Mouse (Mus musculus) thymus, postnatal 25 days (tissue): ENCODE data around the gene Cdk14.

ENCODE experiments used
- DNase-seq: peaks from one replicate; pipeline ENCODE4 v3.0.0; 2022

Gene Cdk14

DNA sequence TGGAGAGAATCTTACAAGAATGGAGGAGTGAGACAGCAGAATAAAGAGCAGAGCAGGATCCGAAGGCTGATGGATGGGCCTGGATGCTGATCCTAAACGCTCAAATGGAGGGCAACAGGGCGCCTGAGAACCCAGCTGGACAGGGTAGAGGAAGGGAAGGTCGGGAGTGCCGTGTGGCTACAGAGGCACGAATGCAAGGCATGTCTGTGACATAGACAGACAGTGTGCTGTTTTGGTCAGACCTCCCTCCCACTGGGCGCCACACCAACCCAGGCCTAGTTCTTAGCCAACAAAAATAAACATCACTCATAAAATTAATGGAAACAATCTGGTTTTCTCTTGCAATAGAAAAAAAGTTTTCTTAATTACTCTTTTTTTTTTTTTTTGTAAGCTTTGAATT is 594.2 kb downstream of the Cdk14 start:
- DNase-seq, result no peak

DNA sequence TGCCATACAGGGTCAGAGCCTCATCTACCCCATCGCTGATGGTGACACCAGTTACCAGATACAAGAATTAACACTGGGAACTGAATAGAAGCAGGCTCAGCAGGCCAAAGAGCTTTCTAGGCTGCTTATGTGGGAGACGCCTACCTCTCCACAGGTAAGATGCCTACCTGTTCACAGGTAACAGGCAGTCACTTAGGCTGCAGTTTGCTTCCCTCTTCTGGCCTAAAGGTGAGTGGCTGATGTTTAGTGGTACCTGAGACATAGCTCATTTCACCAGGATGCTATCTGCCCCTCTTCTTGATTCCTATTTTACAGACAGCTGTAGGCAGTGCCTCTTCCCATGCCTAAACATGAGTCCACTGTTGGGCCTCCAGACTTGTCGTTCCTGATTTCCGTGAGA is 595.0 kb downstream of the Cdk14 start:
- no peak for DNase-seq

DNA sequence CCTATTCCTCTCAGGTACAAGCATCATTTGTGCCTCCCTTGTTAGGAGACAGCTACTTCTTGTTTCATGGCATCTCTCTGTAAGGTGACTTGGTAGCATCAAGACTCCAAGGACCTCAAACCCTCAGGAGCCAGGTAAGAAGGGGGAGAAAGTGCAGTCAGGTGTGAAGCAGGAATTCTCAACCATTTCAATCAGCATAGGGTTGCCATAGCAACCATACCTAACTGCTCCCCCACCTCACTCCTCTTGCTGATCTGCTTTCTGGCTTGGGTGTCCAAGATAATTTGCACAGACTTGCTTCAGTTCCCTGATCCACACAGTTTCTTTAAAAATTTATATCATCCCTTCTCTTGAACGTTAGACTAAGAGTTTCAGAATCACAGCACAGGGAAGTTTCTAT is 595.9 kb downstream of the Cdk14 start:
- no peak for DNase-seq

DNA sequence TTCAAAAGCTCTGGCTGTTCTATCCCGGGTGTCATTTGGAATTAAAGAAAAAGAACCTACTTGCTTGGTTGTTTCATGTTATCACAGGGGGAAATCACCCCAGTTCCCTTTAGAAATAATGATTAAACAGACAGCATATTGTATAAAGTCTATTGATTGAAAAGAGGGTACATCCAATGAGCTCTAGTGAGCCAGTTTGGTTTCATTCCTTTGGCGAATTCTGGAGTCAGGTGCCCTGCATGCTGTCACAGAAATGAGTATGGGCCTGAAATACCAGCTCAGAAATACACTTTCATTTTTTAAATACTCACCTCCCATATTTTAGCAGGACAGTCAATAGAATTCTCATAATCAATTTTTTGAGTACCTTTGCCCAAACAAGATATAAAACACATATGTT is 598.1 kb downstream of the Cdk14 start:
- DNase-seq, result no peak

DNA sequence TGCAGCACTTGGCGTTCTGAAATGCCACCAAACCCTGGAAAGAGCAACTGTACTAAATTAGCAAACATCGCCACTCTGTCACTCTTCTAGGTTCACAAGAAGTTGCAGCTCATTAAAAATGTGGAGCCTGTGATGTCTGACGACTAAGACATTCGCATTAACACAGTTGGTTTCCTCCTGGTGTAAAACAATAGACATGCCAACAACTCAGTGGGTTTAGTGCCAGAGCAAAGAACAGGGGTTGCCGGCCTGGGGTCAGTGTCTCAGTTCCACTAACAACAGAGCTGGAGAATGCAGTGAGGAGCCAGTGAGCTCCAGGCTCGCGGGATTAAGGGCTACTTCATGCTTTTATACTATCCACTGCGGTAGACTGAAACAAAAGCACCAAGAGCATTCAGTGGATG is 598.7 kb downstream of the Cdk14 start:
- no peak for DNase-seq

DNA sequence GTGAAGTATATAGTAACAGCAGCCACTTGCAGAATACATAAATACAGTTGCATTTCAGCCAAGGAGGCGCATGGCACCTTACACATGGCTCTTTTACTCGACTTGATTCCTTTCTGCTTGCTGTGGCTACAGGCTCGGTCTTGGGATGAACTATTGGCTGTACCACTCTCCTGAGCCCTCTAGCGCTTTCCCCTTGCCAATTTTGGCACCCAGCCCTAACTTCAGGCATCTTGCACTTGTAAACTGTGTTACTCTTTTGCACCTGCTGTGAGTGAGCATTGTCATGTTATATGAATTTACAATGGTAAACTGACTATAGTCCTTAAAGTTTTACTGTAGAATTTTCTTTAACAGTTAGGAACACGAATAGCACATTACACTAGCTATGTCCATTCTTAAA is 603.1 kb downstream of the Cdk14 start:
- no peak for DNase-seq

DNA sequence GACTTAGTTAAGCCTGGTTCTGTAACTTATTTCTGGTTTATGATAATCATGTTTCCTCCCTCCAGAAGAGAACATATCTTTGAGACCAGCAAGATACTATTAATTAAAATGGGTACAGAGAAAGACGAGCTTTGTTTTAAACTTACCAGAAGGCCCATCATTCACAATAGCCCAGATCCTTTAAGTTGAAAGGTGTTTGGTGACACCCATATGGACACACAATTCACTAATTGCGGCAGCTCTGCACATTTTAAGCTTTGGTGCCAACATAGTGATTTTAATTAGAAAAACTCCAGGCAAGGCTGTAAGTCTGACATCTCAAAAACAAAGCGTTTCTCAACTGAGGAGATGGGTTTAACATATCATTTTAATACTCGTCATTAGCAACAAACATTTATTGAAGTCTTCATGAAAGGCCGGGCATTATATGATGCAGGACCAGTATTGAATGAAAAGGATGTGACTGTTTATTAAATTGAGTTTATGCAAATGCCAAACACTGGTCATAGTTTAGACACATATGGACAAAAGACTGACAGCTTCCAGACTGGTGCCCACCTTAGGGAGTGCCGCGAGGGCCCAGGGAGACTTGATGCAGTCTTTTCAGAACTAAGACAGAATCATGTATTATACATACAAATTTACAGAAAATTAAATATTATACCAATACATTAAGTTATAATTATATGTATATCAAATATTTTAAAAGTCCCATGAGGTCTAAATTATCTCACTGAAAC is 605.5 kb downstream of the Cdk14 start:
- DNase-seq, result no peak

DNA sequence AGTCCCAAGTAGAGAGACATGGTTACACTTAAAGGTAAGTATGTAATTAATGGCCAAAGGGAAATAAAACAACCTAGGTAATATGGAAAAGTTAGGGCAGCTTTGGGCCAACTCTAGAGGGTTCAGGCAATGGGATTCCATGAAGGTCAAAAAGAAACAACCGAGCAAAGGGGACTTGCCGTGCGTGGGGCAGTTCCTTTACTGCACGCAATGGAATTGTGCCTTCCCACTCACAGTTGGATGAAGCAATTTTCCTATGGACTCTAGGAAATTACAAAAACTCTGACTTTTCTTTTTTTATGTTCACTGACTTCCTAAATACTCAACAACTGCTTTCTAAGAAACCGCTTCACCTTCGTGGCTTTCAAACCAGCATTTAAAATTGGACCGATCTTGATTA is 606.8 kb downstream of the Cdk14 start:
- DNase-seq, result no peak

DNA sequence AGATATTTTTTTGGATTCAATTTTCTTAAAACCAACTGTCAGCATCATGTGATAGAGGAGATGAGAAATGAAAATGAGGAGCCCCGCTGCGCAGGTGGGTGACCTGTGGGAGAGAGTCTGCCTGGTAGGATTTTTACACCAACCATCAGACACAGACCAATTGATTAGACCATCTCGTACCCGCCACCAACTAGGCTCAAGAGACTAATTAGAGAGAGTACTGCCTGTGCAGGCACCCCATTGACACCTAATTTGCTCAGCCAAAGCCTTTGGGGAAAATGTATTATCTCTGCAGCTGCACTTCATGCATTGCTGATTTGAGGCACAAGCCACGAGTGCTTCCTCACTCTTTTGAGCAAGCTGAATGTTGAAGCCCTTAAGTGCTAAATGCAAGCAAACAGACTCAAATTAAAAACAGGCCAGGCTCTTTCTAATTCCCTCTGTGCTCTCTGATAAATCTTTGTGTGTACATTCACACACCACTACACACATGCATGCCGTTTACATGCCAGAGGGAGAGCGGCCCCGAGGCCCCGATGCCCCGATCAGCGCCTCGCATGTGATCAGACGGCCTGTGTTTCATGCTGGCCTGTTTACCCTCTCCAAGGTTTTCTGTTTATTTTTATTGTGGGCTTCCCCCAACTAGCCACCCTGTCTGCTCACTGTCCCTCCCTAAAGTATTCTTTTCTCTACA is 607.9 kb downstream of the Cdk14 start:
- no peak for DNase-seq

DNA sequence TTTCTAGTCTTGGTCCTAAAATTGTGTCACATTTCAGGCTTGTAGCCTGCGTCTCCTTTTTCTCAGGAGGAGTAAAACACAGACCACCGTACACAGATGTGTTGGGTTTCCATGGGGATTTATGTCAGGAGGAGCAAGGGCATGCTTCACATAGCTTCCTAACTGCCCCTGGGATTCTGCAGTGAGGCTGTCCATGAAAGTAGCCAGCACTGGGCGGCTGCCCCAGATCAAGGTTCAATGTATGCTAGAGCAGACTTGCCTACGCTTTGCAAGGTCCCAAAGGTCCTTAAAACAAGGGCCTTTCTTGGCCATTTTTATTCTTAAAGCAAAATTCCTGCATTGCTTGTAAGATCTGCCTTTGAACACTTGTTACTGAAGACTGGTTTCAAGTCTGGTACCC is 614.9 kb downstream of the Cdk14 start:
- DNase-seq, result no peak

DNA sequence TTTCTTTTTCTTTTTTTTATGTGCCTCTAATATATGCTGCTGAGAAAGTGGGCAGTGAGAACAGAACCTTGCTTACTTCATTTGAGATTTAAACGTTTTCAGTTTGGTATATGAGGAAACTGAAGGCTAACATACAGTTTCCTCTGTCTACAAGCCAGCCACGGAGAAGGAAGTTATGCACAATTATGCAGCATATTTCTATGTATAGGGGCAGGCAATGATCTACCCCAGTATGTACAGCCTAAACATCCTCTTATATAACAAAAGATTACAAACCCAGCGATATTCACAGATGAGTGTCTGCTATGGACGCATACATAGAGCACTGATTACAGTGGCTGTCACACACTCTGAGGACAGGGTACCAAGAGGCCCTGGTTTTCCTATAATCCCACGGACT is 616.4 kb downstream of the Cdk14 start:
- DNase-seq, result no peak

DNA sequence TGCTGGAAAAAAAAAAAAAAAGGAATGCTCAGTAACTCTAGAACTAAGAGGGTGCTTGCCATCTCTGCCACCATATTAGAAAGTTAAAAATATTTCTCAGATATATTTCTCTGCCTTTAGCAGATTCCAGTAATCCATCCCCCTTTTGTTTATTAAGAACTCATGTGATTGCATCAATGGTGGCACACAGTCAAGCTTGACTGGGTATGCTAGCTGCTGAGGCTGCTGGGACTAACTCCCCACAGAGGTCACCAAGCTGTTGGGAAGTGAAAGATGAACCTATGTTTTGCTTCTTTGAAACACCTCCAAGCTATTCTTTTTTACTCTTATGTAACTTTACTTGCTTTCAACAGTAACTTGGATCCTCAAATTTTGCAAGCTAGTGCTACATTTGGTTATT is 618.1 kb downstream of the Cdk14 start:
- no peak for DNase-seq

DNA sequence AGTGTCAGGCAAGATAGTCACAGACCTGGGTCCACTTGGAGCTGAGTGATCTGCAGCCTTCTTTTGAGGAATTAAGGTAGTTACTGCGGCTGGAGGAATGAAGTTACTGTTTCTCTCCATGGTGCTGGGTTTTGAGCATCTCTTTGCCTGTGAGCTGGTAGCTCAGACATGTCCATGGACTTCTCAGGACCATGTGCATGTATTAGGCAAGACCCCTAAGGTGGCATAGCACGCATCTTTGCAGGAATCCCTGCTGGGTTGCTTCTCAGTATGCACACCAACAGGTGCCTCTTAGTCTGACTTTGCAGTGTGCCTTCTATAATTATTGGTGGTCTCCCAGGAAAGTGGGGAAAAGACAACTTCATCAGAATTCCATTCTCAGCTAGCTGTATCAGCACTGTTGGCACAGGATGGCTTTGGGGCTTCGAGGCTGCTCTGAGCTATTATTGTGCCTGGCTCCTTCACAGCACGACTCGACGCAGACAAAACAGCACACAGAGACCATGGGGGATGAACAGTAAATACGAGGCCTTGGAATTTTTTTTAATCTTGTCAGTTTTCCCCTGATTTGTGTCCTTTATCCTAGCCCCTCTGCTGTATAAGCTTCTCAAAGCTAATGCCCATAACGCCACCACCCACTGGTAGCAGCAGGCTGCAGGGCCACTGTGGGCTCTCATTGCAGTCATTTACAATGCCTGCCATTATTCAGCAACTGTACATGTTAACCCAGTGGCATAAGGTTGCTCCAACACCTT is 618.8 kb downstream of the Cdk14 start:
- no peak for DNase-seq

DNA sequence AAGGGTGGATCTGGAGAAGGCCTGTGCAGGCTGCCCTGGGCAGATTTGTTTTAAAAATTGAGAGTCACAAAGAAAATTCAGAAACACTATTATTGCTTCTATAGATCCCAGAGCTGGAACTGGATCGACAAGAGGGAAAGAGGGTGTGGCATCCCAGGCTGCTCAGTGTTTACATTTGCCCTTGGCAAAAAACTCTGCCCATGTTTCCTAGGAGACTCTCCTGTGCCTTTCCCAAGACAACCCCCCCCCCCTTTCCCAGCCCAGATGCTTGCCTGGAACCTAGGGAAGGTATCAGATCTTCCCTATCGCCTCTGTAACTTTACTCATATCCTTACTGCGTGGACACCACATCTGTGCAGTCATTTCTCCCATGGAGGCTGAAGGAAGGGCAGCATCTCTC is 628.9 kb downstream of the Cdk14 start:
- DNase-seq, result no peak

DNA sequence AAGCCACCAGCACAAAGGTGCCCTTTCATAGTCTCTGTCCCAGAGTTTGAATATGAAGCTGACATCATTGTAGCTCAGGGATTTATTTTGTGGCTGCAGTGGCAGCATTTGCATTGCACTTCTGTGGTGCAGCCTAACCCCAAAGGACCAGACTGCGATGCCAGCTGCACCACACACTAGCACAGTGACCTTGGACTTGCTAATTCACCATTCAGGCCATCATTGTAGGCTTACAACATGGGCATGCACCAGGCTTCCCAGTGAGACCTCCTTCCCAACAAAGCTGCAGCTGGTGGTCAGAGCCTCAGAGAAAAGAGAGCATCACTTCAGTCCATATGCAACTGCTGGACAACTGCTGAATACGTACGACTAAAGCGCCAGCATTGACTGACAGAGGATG is 629.8 kb downstream of the Cdk14 start:
- no peak for DNase-seq

DNA sequence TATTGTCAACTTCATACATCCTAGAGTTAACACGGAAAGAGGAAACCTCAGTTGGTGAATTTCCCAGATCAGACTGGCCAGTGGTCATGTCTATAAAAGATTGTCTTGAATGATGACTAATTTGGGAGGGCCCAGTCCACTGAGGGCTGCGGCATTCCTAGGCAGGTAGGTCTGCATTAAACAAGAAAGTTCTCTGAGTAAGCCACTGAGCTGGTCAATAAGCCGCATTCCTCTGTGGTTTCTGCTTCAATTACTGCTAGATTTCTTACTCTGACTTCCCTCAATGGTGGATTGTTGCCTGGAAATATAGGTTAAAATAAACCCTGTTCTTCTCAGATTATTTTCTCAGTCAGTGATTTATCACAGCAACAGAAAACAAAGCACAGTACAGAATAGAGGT is 631.6 kb downstream of the Cdk14 start:
- no peak for DNase-seq

DNA sequence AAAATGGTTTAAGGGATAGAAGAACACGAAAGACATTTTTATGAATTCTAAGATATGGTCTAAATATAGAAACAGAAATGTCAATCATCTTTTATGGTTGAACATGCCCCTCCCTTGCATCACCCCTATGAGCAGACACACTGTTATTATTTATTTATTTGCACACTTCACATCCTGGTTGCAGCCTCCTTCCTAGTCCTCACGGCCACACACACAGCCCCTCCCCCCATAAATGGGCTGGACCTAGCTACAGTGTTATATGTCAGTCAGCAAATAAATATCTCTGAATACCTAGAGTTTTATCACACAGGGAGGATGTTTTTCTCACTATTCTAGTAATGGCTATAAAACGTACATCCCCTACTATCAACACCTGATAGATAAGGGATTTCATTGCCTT is 633.3 kb downstream of the Cdk14 start:
- DNase-seq, result no peak

DNA sequence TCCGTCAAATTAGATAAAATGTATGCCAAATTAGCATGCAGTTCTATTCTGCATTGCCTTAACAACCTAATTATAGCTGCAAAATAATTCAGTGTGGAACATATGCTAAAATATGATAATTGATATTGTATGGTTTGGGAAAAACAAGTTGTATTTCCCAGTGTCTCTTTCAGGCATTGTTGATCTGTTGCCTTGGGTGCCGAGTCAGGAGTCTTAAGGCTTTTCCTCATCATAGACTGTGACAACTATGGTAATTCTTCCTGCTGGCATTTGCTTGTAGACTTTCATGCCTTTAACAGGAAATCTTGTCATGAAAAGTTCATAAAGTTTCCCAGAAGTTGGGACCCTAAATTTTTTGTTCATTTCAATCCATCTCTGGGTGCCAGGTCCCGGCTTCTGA is 641.8 kb downstream of the Cdk14 start:
- DNase-seq, result no peak

DNA sequence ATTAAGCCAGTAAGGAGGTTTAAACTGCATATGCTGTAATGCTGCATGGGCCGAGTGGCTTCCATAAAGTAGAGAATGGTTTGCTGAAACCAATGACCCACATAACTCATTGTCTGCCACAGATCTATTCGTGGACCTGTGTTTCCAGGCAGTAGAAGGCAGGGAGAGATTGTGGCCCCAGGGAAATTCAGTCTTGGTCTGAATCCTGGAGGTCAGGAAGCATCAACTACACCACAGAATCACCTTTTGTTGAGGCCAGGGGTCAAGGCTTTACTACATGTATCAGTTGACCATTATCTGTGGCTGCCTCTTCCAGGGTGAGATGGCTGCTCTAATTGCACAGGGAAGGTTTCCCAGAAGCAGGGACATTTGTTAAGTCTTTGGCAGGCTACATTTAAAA is 643.6 kb downstream of the Cdk14 start:
- no peak for DNase-seq

DNA sequence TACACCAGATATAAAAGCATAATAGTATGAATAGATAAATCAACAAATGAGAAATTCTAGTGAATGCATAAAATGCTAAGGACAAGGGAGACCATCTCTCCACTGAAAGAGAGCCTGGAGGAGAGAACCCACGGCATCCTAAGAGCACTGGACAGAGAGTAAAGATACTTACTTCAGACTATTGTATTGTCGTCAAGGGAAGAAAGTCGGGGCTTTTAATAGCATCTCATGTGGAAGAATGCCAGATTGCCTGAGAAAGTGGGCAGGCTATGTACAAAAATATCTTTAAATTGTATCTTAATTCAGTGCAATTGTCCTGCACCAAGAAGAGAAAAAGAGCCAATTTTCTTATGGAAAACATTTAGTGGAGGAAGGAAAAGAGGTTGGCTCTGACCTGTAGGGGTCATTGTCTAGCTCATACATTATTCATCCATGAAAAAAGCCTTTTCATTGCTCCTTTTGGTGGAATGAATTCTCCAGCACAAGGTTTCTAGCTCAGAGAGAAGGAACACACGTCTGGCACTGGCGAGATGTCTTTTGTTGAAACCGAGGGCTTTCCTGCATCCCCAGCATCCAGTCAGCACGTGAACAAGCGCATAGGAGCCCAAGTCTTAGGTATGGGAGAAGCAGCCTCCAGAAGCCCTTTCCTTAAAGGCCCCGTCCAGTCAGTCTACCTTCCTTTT is 646.9 kb downstream of the Cdk14 start:
- DNase-seq, result no peak

DNA sequence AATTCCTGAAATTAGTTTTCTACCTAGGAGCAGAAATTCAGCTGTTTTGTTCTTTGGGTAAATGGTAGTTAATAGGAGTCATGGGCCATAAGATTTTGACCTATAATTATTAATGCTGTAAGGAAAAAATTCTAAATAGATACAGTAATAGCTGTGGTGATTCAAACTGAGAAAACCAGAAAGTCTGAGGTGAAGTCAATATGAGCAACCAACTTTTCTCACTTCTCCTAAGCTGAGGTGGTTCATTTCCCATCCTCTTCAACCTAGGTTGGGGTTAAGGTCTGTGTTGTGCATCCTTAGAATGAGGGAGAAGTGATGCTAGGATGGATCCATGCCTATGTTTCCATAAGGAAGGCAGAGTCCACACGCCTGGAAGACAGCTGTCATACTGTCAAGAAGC is 649.5 kb downstream of the Cdk14 start:
- no peak for DNase-seq

DNA sequence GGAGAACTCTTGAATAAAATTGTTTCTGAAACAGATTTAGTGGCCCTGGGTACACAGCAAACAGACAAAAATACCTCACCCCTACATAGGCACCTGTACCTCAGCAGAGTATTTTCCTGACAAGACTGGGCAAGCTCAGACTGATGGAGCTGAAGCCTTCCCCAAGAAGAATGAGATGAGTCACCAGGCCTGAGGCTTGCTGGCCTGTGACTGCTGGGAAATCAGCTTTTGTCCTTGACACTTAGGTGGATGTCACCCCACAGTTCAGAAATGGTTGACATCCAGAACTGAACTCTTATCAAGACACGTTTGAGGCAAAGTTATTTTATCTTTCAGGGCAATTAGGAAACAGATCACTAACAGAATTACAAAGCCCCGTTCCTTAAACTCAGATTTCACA is 652.2 kb downstream of the Cdk14 start:
- no peak for DNase-seq

DNA sequence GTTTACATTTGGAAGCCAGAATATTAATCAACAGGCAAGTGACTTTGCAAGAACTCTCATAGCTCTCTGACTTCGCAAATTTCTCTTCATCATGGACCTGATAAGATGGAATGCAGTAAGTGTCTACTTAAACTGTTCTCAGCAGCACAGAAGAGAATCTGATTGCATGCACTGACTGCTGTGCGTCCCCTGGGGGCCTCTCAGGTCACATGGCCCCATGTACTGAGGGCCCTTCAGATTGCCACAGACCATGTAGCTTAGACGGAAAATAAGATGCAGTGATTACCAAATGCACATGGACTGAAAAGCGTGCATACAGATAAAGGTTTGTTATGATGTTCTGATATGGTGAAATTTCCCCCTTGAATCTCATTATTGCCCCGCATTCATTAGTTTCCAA is 653.4 kb downstream of the Cdk14 start:
- DNase-seq, result no peak

DNA sequence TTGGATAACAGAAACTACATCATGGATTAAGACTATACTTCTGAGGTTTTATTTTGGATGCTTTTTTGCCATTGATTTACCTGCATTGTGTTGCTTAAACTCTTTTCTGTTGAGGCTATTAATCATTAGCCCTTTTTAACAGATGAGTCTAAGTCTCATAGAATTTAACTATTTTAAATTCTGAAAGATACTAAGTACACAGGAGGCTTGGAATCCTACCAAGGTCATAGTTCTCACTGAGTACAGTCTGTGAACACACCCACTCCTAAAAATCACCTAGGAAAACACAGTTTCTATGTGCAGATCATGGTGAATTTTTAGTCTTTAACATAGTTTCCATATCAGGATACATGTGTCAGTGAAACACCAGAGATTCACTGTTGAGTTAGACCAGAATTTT is 658.2 kb downstream of the Cdk14 start:
- DNase-seq, result no peak
